Mouse (Mus musculus): ENCODE measurements around the gene Cobl.

DNA sequence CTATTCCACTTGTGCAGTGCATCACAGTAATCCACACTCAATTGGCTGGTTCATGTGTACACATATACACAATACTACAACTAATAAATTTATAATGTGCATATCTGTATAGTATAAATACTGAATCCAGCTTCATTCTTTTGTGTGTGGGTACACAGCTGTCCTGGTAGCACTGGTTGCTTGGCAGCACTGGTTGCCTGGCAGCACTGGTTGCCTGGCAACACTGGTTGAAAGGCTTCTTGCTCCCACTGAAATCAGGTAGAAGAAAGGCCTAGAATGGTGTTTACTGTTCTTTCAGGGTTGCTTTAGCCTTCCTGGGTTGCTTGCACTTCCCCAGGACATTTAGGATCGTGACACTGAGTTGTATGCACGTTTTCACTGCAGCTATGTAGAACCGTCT, 49.4 kb downstream of the Cobl start:
- TF ChIP-seq CTCF (IDR thresholded peaks at IDR 0.05; ENCODE audit: low read depth) (no peak), EP300 (IDR thresholded peaks at IDR 0.05; ENCODE audit: low read depth) (no peak)
